Mouse (Mus musculus) heart, postnatal 10 days (tissue): Measurements from ENCODE around the gene Lrmda. TPM values are rescaled to one million over a fixed set of nuclear protein-coding genes. Genes with fewer than 3 reads are reported as not detected.

Experiments used
- DNase-seq, 2 experiments: peaks; one replicate each; pipeline ENCODE4 v3.0.0; 2021
- intact Hi-C: fragments of 180-260 bp; cut with DNase I; formaldehyde crosslinking; loops from one replicate; pipeline ENCODE4 v1.15.1; 2025
- total RNA-seq, 2 experiments: library from RNA; stranded (reverse); gene quantifications; 2 replicates each; pipeline ENCODE4 v1.2.3; 2021

Lrmda gene
- total RNA-seq, 2 experiments from 2014 or later = 1.1 to 2.1 TPM

DNA sequence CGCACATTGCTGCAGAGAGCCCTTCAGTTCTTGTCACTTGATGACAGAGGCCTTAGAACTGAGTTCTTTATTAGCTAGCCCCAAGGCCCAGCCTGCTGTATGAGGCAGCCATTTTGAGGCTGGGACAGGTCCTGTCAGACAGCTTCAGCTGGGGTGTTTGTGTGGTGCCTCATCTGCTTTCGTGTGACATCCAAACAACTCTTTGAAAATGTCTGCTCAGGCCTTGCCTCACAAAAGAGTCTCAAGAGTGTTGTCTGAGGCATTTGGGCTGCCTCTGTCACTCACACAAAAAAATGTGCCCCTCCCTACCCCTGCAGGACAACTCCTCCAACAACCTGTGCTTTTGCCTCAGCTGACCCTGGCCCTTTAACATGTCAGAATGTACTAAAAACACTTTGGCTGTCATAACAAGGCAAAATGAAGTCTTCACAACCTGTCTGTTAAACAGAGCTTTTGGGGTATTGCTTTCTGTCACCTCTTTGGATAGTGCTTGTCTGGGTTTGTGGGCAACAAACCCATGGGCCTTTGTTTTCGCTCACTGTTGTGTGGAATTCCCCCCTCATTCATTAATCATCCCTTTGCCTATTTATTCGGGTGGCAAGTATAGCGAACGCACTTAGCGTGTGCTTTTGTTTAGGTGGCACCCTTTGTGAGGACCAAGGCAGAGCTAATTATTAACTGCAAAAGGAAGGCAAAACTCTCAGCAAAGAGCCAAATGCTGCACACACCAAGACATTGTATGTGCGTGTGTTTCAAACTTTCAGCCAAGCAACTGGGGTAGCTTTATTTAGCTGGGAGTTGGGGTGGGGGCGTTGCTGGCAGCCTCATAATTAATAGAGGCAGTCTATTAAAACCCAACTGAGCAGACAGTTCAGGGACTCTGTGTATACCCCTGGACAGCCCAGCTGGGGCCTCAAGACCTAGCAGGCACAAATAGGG, 660.5 kb downstream of the Lrmda start:
- no peak for DNase-seq
- intact Hi-C loops = no loop called here

DNA sequence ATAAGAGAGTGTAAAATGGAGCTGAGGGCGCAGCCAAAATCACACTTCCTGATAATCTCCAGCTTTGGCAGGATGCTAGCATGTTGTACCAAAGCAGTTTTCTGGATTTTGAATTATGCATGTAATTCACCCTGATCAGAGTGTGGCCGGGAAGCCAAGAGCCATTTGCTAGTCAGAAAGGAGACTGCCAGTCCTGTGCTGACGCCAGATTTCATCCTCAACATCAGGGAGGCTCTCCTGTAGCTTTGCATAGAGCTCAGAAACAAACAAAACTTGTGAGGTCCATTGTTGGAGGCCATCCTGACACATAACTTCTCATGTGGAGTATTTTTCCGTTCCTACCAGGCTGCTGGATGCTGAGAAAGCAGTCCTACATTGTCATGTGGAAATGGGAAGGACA, 667.4 kb downstream of the Lrmda start:
- intact Hi-C loops = no loop called here
- peak; percentile 13 to 27 for DNase-seq

DNA sequence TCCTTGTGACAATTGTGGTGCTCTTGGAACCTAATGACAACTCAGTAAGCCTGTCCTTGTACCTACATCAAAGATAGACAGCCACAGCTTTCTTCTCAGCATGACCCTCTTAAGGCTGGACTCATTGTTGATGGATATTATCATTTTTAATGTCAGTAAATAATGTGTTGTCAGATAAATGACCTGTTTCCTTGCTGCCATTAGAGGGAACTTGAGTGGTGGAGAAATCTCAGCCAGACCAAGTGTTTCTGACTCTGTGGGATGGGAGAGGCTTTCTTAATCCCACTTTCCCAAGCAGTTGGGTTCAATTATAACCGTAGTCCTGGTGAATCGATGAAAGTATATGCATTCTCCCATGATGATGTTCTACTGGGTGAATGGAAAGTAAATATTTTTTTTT, 668.9 kb downstream of the Lrmda start:
- intact Hi-C loops = no loop called here

DNA sequence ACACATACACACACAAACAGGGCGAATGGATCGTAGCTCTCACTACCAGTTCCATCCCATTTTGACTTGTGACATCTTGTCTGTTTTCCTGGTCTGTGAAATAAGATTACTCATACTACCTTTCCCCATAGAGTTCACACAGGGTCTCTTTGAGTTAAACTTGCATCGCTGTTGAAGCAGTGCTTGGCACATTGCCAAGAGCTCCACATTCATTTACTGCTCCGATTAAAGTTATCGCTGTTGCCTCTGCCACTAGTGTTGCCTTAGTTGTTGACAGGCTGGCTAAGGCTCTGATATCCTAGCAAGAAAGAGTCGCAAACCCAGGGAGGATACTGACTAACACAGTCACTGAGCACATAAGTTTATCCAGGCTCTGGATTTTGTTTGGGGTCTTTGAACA, 675.9 kb downstream of the Lrmda start:
- intact Hi-C loops = no loop called here
- peak; percentile 45 to 55 for DNase-seq

More for the DNA sequence above, 668.9 kb downstream of the Lrmda start:
- DNase-seq = no peak

DNA sequence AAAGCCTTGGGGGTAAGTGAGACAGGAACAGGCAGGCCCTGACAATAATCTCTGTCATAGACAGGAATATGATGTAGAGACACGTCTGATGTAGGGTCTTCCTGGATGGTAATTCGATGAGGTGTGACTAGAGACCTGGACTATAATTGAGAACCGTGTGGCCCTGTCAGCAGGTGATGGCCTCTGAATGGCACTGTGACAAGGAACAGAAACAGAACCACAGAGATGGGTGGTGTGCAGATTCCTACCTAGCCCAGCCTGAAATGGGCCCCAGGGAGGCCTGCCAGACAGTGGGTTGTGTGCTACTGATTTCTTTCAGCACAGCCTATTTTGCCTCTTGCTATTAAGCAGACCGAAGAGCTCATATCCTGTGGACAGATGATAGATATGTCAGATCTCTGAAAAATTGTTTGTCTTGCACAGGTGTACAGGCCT, 676.4 kb downstream of the Lrmda start:
- peak in 1 of 2 experiments; percentile 5 for DNase-seq
- intact Hi-C loops = no loop called here

DNA sequence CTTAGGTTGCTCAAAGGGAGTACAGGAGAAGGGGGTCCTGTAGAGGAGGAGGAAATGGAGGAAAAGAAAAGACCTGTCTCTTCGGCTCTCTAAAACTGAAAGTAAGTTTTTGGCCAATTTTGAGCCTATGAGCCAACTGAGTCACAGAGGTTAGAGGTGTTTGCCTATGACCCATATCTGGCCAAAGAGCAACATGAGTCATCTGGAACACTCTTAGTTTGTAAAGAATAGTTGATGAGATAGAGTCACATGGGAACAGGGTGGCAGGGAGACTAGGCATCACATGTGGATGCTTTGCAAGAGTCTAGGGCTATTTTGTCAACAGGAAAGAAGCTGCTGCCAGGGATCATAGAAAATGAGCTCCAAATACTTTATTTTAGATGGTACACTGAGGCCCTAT, 680.7 kb downstream of the Lrmda start:
- intact Hi-C loops = no loop called here
- DNase-seq = no peak

DNA sequence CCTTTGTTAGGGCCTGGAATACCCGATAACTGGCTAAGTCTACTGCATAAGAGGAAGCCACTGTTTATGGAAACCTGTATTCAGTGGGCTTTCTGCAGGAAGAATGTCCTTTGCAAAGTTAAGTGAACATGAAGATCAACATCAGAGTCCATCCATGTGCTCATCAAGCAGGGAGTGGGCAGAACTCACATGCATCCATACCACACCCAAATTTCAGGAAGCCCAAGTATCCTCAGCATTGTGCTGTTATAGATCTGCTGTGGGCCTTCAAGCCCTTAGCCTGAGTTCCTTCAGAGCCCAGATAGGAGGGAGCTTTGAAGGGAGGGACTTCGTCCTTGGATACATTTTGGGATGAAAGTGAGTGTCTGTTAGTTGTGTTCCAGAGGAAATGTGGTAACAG, 681.2 kb downstream of the Lrmda start:
- intact Hi-C loops = no loop called here
- DNase-seq = no peak

DNA sequence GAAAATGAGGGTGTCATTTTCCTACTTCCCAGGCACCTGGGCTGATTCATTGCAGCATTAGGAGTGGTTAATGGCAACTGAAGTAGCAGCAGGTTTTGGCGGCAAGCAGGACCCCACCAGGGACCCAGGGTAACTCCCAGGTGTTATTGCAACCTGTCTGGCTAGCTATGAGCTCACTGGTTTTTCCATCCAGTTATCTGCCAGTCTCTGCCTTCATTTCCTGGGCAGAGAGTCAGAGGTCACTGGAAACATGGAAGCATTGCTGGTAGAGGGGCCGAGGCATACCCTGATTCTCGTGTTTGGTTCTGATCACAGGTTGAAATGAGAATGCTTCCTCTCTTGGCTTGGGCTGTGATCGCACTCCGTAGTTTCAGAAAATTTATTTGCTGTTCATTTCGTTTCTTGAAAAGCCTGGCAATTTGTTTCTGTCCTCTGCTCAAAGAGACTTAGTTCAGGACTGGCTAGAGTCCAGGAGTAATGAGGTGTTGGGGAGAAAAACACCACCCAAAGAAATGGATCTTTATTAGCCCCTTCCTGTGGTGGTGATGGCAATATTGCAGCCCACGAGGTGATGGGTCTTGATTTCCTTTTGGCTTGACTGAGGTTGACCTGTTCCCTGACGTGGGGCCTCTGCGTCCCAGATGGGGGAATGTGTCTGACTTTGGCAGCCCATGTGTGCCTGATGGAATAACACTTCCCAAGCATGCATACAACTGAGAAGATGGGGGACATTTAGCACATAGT, 688.6 kb downstream of the Lrmda start:
- no peak for DNase-seq
- intact Hi-C loops = no loop called here

DNA sequence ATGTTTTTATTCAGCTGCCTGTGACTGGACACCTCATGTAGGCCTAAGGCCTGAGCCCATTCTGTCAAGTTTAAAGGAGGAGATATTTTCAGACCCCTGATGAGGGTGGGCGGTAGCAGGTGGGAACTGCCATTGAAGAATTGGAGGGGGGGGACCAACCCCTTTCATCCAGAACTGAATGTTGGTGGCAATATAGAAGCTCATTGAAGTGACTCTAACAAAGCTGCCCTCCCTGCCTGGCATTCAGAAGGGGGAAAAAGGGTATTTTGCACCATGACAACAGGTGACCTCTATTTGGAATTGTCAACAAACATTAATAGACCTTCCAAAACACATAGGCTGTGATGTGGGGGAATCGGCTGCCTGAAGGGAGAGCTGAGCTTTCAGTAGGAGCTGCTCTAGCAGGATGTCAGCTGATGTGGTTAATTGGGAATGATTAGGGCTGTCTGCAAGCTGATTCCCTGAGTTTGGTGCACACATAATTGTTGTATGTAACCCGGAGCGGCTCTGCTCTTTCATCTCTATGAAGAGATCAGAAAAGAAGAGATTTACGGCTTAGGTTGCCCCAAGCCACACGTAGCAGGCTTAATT, 690.7 kb downstream of the Lrmda start:
- intact Hi-C loops = no loop called here
- DNase-seq = no peak

DNA sequence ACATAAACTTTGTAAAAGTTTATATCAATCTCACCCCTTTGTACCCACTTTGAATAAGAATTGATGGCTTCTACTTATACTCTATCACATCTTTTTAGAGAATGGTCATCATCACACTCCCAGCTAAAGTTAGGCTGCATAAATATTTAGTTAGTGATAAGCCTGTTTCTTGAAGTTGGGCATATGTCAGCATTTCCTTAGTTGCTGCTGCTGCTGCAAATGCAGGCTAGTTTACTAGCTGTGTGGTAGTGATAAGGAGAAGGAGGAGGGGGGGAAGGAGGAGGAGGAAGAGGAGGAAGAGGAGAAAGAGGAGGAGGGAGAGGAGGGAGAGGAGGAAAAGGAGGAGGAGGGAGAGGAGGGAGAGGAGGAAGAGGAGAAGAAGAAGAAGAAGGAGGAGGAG, 692.9 kb downstream of the Lrmda start:
- no peak for DNase-seq

DNA sequence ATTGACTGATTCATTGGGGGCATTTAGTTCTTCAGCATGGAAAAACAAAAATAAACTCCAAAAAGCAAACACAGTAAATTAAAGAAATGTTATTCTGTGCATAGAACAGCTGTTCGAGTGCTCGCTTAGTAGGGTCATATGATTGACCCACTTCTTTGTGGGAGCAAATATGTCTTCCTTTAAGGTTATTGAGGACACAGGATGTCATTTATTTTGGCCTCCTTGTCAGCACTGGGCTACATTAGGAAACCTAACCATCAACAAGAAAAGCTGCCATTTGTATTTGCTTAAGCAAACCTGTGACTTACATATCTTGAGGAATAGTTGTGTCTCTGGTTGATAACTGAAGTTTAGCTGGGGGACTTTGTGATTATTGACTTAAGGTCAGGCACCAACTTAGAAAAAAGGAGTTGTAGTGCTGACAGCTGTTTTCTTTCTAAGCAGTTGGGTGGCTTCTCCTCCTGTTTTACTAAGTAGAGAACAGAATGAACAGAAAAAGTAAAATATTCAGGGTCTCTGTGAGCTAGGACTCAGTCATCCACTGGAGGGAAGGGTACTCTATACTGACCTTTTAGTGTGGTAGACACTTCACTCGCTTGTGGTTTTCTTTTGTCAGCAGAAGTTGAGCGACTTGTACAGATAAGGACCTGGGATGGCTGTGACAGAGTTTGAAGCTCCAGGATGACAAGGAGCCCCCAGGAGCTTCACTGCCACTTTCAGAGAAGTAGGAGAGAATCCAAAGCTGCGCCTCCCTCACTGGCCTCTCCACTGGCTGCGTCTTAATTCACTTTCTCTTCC, 696.3 kb downstream of the Lrmda start:
- intact Hi-C loops = no loop called here
- no peak for DNase-seq

More for the DNA sequence above, 692.9 kb downstream of the Lrmda start:
- intact Hi-C loops = no loop called here

DNA sequence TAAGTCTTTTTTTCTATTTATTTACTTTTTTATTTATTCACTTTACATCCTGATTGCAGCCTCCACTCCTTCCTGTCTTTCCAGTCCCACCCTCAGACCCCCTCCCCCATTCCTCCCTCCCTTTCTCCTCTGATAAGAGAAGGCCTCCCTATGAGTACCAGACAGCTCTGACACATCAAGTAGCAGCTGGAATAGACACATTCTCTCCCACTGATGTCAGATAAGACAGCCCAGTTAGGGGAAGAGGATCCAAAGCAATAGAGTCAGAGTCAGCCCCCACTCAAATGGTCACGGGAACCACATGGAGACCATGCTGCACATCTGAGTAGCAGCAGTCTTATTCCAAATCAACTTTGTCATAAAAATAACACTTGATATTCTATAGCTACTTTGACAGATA, 700.5 kb downstream of the Lrmda start:
- DNase-seq = no peak
- intact Hi-C loops = no loop called here

DNA sequence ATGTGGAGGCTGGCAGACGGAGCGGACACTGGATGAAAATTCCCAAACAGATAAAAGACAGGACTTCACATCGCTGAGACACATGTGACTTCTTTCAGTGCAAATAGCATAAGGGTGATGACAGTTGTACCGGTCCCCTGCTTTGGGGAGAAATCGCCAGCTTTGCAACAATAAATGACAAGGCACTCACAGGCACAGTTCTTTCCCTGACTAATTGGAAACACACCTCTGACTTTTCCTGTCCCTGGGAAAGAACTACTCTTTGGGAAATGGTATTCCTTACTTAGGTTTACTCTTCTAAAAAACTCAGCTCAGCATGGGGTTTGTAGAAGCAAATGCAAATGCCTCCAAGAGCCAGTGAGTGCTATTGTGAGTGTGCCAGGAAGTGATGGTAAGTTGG, 702.3 kb downstream of the Lrmda start:
- intact Hi-C loops = no loop called here
- no peak for DNase-seq

DNA sequence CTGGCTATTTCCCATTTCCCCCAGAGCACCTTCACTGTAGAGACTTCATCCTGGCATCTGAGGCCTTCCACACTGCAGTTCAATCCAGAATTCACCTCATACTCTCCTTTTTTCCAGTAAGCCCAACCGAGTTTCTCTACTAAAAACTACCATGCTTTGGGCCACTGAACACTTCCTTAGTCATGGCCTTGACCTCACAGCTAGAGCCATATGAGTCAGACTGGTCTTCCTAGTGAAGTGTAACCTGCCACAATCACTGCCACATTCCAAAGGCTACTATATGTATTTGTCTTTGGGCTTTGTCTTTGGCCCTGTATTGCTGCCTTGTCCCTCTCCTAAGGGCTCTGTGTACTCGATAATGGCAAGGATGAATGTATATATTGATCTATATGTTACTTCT, 708.0 kb downstream of the Lrmda start:
- intact Hi-C loops = no loop called here
- DNase-seq = no peak

DNA sequence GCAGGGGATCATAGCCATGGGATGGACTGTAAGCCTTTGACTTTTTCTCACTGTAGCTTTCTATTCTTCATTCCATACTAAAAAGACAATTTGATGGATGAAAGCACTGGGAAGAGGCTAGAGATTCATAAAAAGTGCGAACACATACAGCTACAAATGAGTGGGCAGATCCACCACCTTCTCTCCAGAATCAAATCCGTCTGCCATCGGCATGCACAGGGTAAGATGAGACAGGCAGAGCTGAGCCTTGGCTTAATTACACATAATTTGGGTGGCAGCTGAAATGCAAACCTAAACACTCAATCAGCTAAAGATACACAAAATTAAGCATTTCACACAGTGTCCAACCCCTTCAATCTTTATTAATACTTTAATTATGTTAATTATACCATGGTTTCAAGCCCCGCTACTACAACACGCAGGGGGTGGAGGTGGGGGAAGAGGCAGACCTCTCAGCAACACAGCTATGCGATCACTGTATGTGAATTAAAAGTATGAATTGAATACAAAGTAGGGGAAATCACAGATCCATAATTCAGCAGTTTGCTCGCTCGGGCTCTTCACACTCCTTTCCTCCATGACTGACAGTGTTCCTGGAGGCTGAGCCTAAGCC, 709.2 kb downstream of the Lrmda start:
- intact Hi-C loops = no loop called here
- no peak for DNase-seq

DNA sequence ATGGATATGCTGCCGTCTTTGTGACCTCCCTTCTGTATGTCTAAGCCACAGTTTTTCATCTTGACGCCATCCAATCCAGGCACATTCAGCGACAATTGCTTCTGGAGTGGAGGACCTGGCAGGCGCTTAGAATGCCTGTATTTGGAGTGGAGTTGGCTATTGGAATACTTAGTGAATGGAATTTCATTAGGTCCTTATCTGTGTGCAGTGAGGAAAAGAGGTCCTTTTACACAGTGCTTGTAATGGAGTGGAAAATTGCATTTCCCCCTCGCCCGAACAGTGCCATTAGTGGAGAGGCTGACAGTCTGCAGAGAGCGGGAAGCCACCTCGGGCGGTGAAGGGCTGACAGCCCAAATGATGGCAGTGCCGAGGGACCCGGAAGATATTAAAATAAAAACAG, 719.1 kb downstream of the Lrmda start:
- intact Hi-C loops = no loop called here
- DNase-seq = no peak

DNA sequence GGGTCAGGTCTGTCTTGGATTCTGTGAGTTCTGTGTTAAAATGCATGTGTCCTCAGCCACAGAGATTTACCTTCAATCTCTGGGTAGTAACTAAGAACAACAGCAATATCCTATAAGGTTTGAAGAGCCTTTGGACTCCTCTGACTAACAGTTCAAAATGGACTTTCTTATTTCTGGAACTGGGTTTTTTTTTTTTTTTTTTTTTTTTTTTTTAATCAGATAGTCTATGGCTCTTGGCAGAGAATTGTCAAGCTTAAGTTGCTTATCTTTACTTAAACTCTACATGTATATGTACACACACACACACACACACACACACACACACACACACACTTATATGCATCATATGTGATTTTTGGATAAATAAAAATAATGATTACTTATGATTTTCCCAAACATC, 723.0 kb downstream of the Lrmda start:
- intact Hi-C loops = no loop called here
- DNase-seq = no peak

DNA sequence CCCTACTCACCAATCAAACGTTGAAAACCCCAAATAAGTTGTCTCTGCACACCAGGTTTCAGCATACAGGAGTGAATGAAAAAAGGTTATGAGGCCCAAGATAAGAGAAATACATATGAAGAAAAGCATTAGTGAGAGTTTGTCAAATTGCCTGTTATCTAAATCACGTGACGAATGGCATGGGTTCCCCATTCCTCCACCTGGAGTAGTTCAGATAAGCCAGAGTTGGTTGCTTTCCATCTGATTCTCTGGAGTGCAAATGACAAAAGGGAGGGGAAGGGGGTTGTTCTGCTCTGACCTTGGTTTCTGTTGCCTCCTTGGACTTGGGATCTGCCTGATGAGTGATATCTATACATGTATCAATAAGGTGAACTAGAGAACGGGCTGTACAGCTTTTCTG, 723.8 kb downstream of the Lrmda start:
- intact Hi-C loops = no loop called here
- no peak for DNase-seq

DNA sequence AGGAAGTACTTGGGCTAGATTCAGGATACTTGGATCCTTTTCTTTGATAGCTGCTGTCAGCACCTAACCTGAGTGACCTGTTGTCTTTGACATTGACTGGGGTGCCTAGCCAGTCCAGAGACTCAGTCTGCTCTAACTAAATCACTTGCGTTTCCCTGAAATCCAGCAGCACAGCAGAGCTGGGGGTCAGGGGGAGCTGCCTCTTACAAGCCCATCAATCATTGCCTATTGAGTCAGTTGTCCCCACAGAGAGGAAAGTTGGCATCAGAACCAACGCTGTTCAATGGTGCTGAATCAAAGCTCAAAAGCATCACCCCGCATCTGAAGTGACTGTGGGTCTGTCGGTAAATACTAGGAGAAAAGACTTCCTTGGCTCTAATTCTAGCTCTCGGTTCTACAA, 725.2 kb downstream of the Lrmda start:
- DNase-seq = no peak
- intact Hi-C loops = no loop called here

DNA sequence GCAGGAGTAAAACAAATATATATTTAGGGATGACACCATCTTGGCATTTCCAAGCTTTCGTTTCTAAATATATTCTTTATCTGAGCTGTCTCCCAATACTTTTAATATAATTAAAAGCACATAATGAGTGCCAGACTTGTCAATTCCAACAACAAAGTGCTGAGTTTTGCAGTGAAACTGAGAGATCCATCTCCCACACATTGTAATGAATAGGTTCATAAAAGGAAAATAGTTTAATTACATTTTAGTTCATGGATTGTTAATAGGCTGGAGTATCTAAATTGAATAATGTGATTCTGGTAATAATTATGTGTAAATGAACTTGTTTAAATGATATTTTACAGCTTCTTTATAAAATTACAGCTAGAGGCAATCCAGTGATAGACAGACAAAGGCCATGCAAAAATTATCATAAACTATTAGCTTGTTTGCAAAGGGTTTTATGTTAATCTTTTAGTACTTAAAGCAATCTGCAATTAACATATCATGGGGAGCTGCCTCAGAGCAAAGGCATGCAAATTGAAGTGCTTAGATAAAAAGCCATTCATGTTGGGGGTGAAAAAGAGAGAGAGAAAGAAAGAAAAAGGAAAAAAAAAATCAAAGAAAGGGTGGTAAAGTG, 725.9 kb downstream of the Lrmda start:
- intact Hi-C loops = no loop called here

More for the DNA sequence above, 725.9 kb downstream of the Lrmda start:
- DNase-seq = no peak
